Mouse (Mus musculus) mature B cell (primary cell): Measurements from ENCODE around the gene Slc9a8.

Experiments used
- in situ Hi-C: fragments of 300-500 bp; cut with MboI; formaldehyde crosslinking; loops from 2 replicates; pipeline ENCODE4 v1.14.3; 2019

Gene Slc9a8

GRCm38 (mm10) chr2:167414461-167414860 lies 7.1 kb upstream of the Slc9a8 start:
- in situ Hi-C loops, result no loop called here

DNA sequence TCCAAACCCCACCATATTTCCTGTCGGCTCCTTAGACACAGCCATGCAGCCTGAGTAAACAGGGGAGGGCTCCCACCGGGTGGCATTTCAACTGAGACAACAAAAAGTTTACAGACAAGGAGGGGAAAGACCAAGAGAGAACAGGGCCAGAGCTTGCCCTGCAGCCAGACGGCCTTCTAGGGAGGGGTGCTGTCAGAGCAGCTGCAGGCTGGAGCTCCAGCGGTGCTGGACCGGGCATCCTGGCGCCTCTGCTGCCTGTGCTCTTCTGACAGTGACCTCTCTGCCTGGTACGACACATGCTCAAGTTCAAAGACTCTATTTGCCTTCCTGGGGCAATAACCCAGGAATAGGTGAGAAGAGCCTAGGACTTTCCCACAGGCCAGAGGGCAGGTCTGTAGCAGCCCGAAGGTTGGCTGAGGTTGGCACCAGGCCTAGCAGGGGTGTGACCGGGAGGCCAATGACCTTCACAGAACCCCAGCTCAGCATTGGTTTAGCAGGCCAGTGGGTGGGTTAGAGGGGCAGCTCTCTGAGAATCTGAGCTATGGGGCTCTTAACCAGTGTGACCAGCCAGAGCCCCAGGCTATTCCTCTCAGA lies 5.4 kb upstream of the Slc9a8 start:
- in situ Hi-C loops, result loop anchor here (5.0 kb wide), 1 partner anchor 139 kb away; no protein-coding TSS in a partner anchor

DNA sequence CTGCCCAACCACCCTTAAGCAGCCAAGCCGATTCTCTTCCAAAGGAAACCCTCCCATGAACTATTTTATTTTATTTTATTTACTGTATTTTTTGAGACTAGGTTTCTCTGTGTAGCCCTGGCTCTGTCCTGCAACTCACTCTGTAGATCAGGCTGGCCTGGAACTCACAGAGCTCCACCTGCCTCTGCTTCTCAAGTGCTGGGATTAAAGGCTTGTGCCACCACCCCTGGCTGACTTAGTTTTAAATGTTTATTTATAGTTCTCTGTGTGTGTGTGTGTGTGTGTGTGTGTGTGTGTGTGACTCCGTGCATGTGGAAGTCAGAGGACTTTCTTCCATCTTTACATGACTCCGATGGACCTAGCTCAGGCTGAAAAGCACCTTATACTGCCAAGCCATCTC lies 4.5 kb upstream of the Slc9a8 start:
- in situ Hi-C loops, result loop anchor here (5.0 kb wide), 1 partner anchor 140 kb away; no protein-coding TSS in a partner anchor

GRCm38 (mm10) chr2:167417694-167418093 lies 3.8 kb upstream of the Slc9a8 start:
- in situ Hi-C loops, result loop anchor here (5.0 kb wide), 1 partner anchor 140 kb away; no protein-coding TSS in a partner anchor

GRCm38 (mm10) chr2:167419204-167419603 lies 2.3 kb upstream of the Slc9a8 start:
- in situ Hi-C loops, result loop anchor here (5.0 kb wide), 1 partner anchor 142 kb away; no protein-coding TSS in a partner anchor

DNA sequence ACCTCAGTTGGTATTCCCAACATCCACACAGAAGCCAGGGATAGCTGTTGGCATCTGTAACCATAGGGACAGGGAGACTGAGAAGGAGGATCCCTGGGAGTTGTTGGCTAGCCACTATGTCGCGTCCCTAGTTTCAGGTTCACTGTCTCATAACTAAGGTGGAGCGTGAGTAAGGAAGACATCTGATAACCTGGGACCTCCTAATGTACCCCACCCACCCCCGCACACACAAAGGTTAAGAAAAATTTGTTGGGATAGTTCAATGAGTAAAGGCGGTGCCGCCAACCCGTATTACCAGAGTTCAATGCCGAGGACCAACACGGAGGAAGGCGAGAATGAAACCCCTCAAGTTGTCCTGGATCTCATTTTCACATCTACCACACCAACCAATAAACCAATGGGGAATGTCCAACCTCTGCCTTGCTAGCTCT lies 686 bp upstream of the Slc9a8 start:
- in situ Hi-C loops, result loop anchor here (5.0 kb wide), 1 partner anchor 74 kb away; the partner anchor contains the start of gene B4galt5

GRCm38 (mm10) chr2:167422150-167422470 lies 598 bp downstream of the Slc9a8 start:
- in situ Hi-C loops, result loop anchor here (5.0 kb wide), 1 partner anchor 75 kb away; the partner anchor contains the start of gene B4galt5

GRCm38 (mm10) chr2:167423031-167423611 lies 1.6 kb downstream of the Slc9a8 start:
- in situ Hi-C loops, result loop anchor here (5.0 kb wide), 1 partner anchor 76 kb away; the partner anchor contains the start of gene B4galt5

GRCm38 (mm10) chr2:167424040-167424439 lies 2.5 kb downstream of the Slc9a8 start:
- in situ Hi-C loops, result loop anchor here (5.0 kb wide), 1 partner anchor 77 kb away; the partner anchor contains the start of gene B4galt5

DNA sequence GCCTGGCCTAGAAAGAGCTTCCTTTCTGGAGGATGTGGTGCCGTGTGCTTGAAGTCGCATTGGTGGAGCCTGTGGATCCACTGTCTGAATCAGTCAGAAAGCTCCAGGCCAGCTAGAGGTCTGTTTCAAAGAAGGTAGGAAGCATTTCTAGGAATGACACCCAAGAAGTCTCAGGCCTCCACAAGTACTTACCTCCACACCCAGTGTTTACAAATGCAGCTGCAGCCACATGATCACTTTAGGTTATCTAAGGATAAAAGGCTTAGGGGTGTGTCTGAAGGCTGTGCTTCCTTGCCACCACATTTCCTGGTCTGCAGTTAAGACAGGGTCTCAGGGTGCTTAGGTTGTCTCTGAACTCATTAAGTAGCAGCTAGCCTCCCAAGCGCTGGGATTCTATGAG lies 3.0 kb downstream of the Slc9a8 start:
- in situ Hi-C loops, result loop anchor here (5.0 kb wide), 1 partner anchor 77 kb away; the partner anchor contains the start of gene B4galt5

- in situ Hi-C loops, result no loop called here
These were observed 3.9 kb downstream of the Slc9a8 start for GRCm38 (mm10) chr2:167425407-167425806.

GRCm38 (mm10) chr2:167429596-167429995 lies 8.1 kb downstream of the Slc9a8 start:
- in situ Hi-C loops, result no loop called here

DNA sequence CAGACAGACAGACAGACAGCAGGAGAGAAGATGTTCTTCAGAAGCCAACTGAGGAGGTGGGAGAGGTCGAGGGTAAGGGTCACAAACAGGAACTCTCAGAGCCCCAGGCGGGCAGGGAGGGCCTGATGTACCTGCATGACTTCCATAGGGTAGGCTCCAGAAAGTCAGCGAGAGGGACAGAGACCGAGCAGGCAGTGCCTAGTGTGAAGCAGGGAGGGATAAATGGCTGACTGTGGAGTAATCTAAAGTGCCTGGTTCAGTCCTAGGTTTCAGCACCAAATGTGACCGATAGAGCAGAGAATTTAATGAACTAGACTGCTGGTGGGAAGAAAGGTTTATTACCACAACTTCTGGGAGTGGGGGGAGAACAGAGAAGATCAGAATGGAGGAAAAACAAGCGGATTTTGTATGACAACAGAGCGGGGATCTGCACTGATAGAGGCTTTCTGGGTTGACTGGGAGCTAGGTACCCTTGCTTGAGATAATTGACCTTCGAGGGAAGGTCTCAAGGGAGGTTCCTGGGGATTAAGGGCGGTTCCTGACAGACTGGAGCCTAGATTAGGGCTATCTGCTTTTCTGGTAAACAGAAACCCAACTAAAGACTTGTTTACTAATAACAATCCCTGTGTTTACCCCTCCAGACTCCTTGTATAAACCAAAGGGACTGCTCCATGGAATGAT lies 9.4 kb downstream of the Slc9a8 start:
- in situ Hi-C loops, result no loop called here

GRCm38 (mm10) chr2:167431418-167431776 lies 9.9 kb downstream of the Slc9a8 start:
- in situ Hi-C loops, result no loop called here

DNA sequence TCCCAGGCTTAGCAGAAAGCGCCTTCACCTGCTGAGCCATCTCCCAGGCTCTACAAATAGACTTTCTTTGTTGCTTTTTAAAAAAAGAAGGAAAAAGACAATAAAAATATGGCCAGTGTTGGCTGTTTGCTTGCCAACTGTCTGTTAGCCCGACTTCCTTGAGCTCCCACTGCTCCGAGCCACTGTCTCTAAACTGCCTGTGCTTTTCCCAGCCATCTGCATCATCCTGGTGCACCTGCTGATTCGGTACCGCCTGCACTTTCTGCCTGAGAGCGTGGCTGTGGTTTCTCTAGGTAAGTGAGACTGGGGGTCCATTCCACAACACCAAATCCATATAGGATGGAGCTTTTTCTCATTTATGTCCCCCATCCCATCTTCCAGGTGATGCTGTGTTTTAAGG lies 13.1 kb downstream of the Slc9a8 start:
- in situ Hi-C loops, result no loop called here

- in situ Hi-C loops, result no loop called here
These were observed 14.1 kb downstream of the Slc9a8 start for GRCm38 (mm10) chr2:167435631-167436030.

DNA sequence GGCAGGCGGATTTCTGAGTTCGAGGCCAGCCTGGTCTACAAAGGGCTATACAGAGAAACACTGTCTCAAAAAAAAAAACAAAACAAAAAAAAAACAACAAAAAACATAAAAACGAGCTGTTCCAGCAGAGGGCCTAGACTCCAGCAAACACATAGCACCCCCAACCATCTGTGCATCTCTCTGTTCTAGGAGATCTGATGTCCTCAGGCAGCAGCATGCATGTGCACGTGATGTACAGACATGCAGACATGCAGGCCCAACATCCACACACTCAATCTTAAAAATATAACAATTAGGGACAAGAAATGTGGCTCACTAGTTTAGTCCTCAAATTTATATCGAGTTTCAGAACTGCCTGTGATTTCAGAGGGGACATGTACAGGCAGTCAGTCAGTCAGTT lies 14.9 kb downstream of the Slc9a8 start:
- in situ Hi-C loops, result no loop called here

- in situ Hi-C loops, result no loop called here
These were observed 17.9 kb downstream of the Slc9a8 start for GRCm38 (mm10) chr2:167439422-167439821.

DNA sequence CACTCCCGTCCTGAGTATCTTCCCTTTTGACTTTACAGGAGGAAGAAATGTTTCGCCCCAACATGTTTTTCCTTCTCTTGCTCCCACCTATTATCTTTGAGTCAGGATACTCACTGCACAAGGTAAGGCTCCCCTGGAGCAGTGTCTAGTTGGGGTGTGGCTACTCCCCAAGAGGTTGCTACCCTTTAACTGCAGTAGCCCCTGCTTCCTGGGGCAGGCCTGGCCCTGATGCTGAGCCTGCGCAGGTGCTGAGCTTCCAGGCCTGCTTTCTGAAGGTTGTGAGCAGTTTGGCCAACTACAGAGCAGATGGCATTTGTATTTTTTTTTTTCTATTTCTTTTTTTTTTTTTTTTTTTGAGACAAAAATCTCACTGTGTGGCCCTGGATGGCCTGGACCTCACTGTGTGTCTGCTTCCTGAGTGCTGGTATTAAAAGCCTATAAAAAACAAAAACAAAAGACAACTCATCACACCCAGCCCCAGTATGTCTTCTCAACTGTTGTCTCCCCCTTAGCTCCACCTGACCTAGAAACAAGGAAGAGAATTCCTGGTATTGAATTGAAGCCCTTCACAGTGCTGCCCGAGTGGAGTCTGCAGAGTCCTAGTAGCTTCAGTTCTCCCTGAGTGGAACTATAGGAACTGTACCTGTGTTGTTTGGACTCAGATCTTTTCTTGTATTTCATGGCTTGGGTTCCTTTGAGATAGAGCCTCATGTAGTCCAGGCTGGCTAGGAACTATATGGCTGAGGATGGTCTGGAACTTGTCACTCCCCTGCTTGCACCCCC lies 22.1 kb downstream of the Slc9a8 start:
- in situ Hi-C loops, result no loop called here

- in situ Hi-C loops, result no loop called here
These were observed 24.6 kb downstream of the Slc9a8 start for GRCm38 (mm10) chr2:167445911-167446780.

DNA sequence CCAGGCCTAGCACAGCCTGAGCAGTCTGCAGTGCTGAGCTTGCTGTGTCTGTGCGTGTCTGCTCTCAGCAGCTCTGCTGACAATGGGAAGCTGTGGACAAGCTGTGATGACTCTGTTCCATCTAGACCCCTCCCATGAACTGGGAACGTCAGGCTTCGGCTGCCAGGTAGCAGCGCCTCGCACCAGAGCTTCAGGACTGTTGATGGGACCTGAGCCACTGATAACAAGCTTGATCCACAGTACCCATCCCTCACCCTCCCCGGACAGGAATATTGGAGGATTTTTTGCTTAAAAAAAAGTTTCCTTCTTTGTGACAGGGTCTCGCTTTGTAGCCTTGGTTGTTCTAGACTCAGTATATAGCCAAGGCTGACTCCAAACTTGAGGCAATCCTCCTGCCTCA lies 25.7 kb downstream of the Slc9a8 start:
- in situ Hi-C loops, result no loop called here
